Mouse (Mus musculus): ENCODE results near the gene Suz12.

Suz12 gene

DNA sequence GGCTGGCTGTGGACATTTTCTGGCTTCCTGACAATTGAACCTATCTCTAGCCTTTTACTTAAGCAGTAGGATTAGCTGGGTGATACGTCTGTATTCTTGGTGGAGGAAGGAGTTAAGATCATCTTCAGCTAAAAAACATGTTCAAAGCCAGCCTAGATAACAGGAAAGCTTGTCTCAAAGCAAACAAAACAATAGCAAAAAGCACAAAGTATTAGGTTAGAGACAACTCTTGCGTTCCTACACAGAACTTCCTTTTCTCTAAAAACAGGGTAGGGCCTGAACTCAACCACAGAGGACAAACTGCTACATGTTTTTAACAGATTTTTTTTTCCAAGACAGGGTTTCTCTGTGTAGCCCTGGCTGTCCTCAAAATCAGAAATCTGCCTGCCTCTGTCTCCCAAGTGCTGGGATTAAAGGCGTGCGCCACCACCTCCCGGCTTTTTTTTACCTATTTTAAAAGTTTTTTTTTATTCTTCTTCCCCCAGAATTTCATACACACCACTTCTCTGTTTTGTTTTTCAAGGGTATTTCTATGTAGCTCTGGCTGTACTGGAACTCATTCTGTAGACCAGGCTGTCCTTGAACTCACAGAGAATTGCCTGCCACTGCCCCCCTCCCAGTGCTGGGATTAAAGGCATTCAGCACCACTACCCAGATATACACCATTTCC, 82.8 kb downstream of the Suz12 start:
- peak; percentile 41 for DNase-seq (ENCODE audit: low spot score)

DNA sequence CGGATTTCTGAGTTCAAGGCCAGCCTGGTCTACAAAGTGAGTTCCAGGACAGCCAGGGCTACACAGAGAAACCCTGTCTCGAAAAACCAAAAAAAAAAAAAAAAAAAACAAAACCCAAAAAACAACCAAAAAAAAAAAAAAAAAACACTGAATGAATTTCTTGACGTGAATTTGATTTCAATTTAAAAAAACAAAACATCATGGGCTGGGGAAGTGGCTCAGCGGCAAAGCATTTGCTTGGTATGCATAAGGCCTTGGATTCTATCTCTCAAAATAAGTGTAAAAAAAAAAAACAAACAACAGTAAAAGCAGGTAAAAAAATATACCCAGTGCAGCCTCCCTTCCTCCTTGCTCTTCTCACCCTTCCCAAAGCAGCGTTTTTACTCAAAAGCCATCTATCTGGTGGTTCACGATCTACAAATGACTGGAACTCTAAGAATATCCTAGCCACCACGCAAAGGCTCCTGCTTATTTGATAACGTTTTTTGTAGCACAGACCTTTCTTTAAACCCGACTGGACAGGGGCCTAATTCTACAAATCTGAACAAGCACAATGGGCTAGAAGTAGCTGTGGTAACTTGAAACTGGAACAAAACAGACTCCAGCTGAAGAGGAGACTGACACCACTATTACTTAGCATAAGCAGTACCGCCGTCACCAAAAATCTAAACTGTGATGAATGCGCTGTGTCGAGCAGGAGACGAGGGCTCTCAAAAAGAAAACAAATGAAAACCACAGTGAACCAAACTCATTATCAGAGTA, 85.1 kb downstream of the Suz12 start:
- peak; percentile 44 for DNase-seq (ENCODE audit: low spot score)

DNA sequence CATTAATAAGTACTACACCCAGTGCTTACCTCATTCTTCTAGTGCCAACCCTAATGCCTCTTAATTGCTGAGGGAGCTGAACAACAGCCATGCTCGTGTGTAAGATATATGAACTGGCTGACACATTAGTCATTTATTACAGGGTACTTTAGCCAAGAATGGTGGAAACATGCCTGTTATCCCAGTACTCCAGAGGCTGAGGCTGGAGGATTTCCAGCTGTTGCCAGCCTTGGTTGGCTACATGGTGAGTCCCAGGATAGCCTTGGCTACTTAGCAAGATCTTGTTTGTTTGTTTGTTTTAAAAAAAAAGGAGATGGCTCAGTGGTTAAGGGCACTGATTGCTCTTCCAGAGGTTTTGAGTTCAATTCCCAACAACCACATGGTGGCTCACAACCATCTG, 85.9 kb downstream of the Suz12 start:
- no peak for DNase-seq (ENCODE audit: low spot score)

DNA sequence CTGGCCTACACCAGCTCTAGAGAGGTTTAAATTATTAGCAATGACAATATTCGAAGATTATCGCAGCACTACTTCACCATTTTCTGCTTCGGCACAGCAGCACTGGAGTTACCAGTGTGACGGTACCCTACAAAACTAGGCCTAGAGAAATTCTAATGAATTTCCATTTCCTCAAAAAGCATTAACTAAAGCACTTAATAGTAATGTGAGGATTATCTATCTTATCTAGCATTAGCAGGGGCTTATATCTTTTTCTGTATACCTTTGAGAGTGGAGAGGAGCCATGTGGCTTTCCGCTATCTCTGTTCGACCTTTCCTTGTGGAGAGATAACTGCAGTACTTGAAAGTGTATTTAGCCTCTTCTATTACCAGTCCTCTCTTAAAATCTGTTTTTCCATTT, 86.8 kb downstream of the Suz12 start:
- DNase-seq (ENCODE audit: low spot score): no peak

DNA sequence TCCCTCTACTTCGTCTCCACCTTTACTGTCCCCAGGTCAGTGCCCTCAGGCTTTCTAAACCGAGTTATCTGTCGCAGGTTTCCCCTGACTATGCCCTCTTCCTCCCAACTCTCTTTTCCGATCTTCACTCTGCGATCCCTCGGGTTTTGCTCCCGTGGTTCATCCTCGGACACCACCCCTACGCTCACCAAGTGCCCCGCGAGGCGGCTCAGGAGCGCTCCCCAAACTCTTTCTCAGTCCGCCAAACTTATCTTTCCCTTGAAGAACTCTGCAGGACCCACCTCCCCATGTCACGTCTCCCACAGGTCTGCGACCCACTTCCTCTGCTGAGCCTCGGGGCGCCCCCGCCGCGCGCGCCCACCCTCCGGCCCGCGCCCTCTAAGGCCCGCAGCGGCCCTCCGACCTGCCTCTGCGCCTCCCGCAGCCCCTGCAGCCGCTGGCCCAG, 87.5 kb downstream of the Suz12 start:
- no peak for DNase-seq (ENCODE audit: low spot score)

DNA sequence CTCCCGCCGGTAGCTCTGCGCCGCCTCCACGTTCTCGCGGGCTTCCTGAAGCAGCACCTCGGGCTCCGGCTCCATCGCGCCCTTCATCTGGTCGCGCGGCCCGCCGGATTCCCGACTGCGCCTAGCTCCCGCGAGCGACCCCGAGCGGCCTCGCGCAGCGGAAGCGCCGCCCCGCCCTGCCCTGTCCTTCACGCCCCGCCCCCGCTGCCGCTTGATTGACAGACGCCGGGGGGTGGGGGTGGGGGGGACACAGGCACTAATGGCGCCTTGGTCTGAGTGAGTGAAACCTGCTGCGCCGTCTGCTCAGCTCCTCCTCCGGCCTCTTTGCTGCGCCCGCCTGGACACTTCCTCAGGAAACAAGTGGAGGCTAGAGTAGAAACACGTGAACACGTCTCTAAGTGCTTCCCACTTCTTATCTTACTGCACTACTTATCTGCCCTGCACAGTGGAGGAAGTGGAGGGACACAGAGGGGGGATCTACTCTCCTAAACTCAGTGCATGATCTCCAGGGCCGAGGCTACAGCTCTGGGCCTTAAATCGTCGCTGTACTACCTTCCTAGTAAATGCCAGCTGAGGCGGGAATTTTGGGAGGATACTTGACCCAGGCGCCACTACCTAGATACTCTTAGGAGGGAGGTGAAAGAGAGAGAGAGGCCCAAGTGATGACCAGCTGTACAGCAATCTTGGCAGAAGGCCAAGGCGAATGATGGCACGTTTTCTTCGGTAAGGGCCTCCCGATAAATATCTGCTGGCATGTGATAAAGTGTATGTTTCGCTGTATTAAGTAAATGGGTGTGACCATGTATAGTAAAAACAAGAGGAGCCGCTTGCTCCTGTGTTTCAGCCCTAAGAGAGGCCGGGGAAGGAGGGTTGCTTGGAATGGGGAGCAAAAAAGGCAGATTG, 88.2 kb downstream of the Suz12 start, which contains the start of gene Crlf3:
Crlf3 (minus strand) TSS at position 166 of the 903 bp plus-strand sequence.
- DNase-seq (ENCODE audit: low spot score): peak; percentile 93

DNA sequence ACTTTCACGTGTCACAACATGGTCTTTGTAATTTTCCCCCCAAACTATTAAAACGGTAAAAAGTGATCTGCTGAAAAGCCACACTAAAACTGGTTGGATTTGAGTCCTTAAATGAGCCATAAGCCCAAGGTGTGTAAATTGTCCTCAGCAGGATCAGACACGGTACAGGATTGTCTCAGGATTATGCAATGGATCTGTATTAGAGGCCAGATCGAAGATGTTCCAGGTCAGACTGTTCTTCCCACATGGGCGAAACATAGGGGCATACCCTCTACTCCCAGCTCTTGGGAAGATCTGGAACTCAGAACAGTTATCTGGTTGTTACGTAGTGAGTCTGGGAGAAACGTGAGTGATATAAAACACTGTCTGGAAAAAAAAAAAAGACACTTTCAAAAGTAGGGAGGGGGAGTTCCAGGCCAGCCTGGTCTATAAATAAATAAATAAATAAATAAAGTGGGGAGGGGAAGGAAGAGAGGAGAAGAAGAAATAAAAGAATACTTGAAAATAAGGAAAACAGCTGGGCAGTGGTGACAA, 88.9 kb downstream of the Suz12 start:
- DNase-seq (ENCODE audit: low spot score): no peak

Data from T-cell, adult 2 months (primary cell).